Mouse (Mus musculus) olfactory bulb, adult 2 months (tissue): Measurements from ENCODE around the gene Wnk1. TPM values are rescaled to one million over a fixed set of nuclear protein-coding genes. Genes with fewer than 3 reads are reported as not detected.

Experiments used
- H3K27ac ChIP-seq: fragments of 200-500 bp; 2 replicates; pipeline ENCODE4 v1.5.1; 2012; ENCODE audit warnings: low read depth, low read length; ENCODE audit not compliant: insufficient read depth
- H3K4me1 ChIP-seq: fragments of 200-500 bp; 2 replicates; pipeline ENCODE4 v1.6.1; 2012; ENCODE audit warnings: low read length; ENCODE audit not compliant: control insufficient read depth, insufficient read depth
- H3K4me3 ChIP-seq: fragments of 200-500 bp; 2 replicates; pipeline ENCODE4 v1.5.1; 2012; ENCODE audit warnings: mild to moderate bottlenecking, low read depth, low read length, moderate library complexity; ENCODE audit not compliant: insufficient read depth
- CTCF ChIP-seq: fragments of 200-500 bp; IDR thresholded peaks from 2 replicates; pipeline ENCODE4 v1.5.1; 2012; ENCODE audit warnings: low read depth, mild to moderate bottlenecking, low read length, moderate library complexity; ENCODE audit not compliant: insufficient read depth
- POLR2A ChIP-seq: fragments of 200-500 bp; IDR thresholded peaks from 2 replicates; pipeline ENCODE4 v1.6.1; 2012; ENCODE audit warnings: mild to moderate bottlenecking, low read depth, low read length, moderate library complexity; ENCODE audit not compliant: insufficient read depth
- WGBS: fragments of 180-500 bp; shearing (Covaris S2); methylation state at CpG from one replicate; pipeline ENCODE4 v1.1.7; 2018; 5-methylcytosine and 5-hydroxymethylcytosine counted together
- polyA plus RNA-seq: library from polyadenylated mRNA; stranded (reverse); fragments of >200 nt; gene quantifications from 2 replicates; pipeline ENCODE4 v1.2.4, GENCODE M21; 2012; ENCODE audit warnings: low replicate concordance; ENCODE audit not compliant: missing spikeins, insufficient read depth, insufficient read length

Gene Wnk1
- polyA plus RNA-seq, 1 experiment, result 357 TPM

GRCm38 (mm10) chr6:120076619-120077450 is 38.4 kb upstream of the Wnk1 start:
- H3K27ac ChIP-seq, result no peak overlapping the region
- WGBS, result 66% methylated on average over 6 of the region's 6 CpGs
- TF ChIP-seq POLR2A (no peak), CTCF (no peak)
- H3K4me3 ChIP-seq, result no peak overlapping the region
- no peaks in the 10 kb centered on the region for H3K4me1 ChIP-seq

GRCm38 (mm10) chr6:120072630-120073029 is 34.2 kb upstream of the Wnk1 start:
- H3K27ac ChIP-seq, result no peak overlapping the region
- 92% methylated on average over 2 of the region's 2 CpGs for WGBS
- no peak overlapping the region for H3K4me3 ChIP-seq
- H3K4me1 ChIP-seq, result no peaks in the 10 kb centered on the region
- no peak for TF ChIP-seq CTCF
- TF ChIP-seq POLR2A, result no peak

- 92% methylated on average over 3 of the region's 3 CpGs for WGBS
- Histone ChIP-seq H3K4me3 (no peak overlapping the region), H3K27ac (no peak overlapping the region), H3K4me1 (no peaks in the 10 kb centered on the region)
- TF ChIP-seq POLR2A, result no peak
- TF ChIP-seq CTCF, result no peak
Observed at GRCm38 (mm10) chr6:120069546-120069945, 31.1 kb upstream of the Wnk1 start.

DNA sequence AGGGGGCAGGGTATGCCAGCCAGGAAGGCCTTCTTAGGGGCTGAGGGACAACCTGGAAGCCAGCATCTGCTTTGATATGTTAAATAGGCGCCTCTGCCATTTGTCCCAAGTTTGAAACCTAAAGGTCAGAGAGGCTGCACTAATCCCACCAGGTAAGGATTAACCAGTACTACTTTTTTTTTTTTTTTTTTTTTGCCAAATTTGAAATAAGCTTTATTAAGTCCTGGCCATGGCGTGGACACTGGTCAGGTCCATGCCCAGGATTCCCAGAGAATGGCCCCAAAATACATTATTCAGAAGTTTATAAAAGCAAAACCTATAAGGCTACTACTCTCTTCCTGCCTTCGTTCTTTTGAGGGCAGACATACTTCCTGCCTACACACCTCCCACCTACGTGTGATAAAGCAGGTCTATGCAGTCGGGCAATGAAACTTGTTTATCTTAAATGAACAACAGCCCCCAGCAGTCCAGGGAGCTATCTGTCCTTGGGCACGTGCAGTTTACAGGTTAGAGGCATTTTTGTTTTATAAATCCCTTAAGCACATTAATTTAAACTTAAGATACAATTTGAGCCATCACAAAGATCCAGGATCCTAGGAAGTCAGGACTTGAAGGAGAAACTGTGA is 27.2 kb upstream of the Wnk1 start:
- TF ChIP-seq POLR2A (no peak), CTCF (no peak)
- no peaks in the 10 kb centered on the region for H3K4me1 ChIP-seq
- H3K27ac ChIP-seq, result no peak overlapping the region
- no peak overlapping the region for H3K4me3 ChIP-seq
- WGBS, result 88% methylated on average over 6 of the region's 6 CpGs

DNA sequence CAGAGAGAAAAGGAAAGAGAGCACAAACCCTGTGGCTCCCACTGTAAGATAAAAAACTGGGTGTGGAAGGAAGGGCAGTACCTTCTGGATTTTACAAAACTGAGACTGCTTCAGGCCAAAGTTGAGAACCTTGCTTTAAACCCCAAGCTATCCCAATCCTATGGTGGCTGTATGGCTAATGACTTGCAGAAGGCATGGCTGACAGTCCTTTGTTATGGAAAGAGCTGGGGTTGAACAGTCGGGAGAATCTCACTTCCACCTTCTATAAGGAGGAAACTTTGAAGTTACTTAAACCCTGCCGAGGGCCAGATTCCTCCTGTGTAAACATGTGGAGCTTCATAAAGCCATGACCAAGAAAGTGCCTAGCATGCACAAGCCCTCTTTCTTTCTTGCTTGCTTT is 26.2 kb upstream of the Wnk1 start:
- 72% methylated on average over 2 of the region's 2 CpGs for WGBS
- no peak overlapping the region for H3K27ac ChIP-seq
- no peaks in the 10 kb centered on the region for H3K4me1 ChIP-seq
- TF ChIP-seq POLR2A (no peak), CTCF (no peak)
- no peak overlapping the region for H3K4me3 ChIP-seq

GRCm38 (mm10) chr6:120062934-120063333 is 24.5 kb upstream of the Wnk1 start:
- Histone ChIP-seq H3K4me3 (no peak overlapping the region), H3K4me1 (no peaks in the 10 kb centered on the region), H3K27ac (no peak overlapping the region)
- 42% methylated on average over 5 of the region's 5 CpGs for WGBS
- TF ChIP-seq CTCF (no peak), POLR2A (no peak)

GRCm38 (mm10) chr6:120055666-120056540 is 17.4 kb upstream of the Wnk1 start:
- 80% methylated on average over 2 of the region's 2 CpGs for WGBS
- no peak overlapping the region; the same call in 1 of the 2 replicates for H3K27ac ChIP-seq

GRCm38 (mm10) chr6:120054412-120054811 is 15.9 kb upstream of the Wnk1 start:
- Histone ChIP-seq H3K27ac (no peak overlapping the region), H3K4me1 (0 out of 2 replicates have a peak, but pooled peaks cover 3% of the 10 kb centered on the region), H3K4me3 (no peak overlapping the region)
- TF ChIP-seq CTCF, result no peak
- TF ChIP-seq POLR2A, result no peak
- WGBS, result 91% methylated on average over 6 of the region's 6 CpGs

More at GRCm38 (mm10) chr6:120055666-120056540, 17.4 kb upstream of the Wnk1 start:
- no peak for TF ChIP-seq CTCF
- no peak for TF ChIP-seq POLR2A
- 0 out of 2 replicates have a peak, but pooled peaks cover 3% of the 10 kb centered on the region for H3K4me1 ChIP-seq
- no peak overlapping the region for H3K4me3 ChIP-seq
